Mouse (Mus musculus) liver, postnatal 0 days (tissue): ENCODE results near the gene Kirrel3. TPM values are rescaled to one million over a fixed set of nuclear protein-coding genes. Genes with fewer than 3 reads are reported as not detected.

Source experiments
- ATAC-seq: fragments of 200-750 bp; cut with Nextera tagmentation; 2 replicates; pipeline ENCODE4 v1.8.0; 2017; ENCODE audit warnings: mild to moderate bottlenecking, moderate library complexity
- DNase-seq: peaks from one replicate; pipeline ENCODE4 v3.0.0-alpha.2; 2016
- H3K27ac ChIP-seq: fragments of 300-500 bp; sonication (generic); 2 replicates; pipeline ENCODE4 v1.5.1; 2014; ENCODE audit warnings: antibody characterized with exemption, moderate library complexity, mild to moderate bottlenecking, low read depth
- H3K27me3 ChIP-seq: fragments of 300-500 bp; sonication (generic); 2 replicates; pipeline ENCODE4 v1.6.1; 2014; ENCODE audit warnings: low read length, control low read depth, mixed read lengths; ENCODE audit not compliant: insufficient read depth
- H3K36me3 ChIP-seq: fragments of 300-500 bp; sonication (generic); replicated peaks from 2 replicates; pipeline ENCODE4 v1.6.1; 2014; ENCODE audit warnings: mild to moderate bottlenecking, control low read depth, low read length, moderate library complexity, mixed read lengths; ENCODE audit not compliant: insufficient read depth
- H3K4me1 ChIP-seq: fragments of 300-500 bp; sonication (generic); 2 replicates; pipeline ENCODE4 v1.6.1; 2014; ENCODE audit warnings: antibody characterized with exemption, mild to moderate bottlenecking, control low read depth; ENCODE audit not compliant: insufficient read depth
- H3K4me2 ChIP-seq: fragments of 300-500 bp; sonication (generic); 2 replicates; pipeline ENCODE4 v1.6.1; 2014; ENCODE audit warnings: low read depth, mild to moderate bottlenecking, low read length, moderate library complexity, mixed read lengths
- H3K4me3 ChIP-seq: fragments of 300-500 bp; sonication (generic); 2 replicates; pipeline ENCODE4 v1.5.1; 2014; ENCODE audit warnings: low read depth, low read length
- H3K9ac ChIP-seq: fragments of 300-500 bp; sonication (generic); replicated peaks from 2 replicates; pipeline ENCODE4 v1.6.1; 2014; ENCODE audit warnings: mild to moderate bottlenecking, moderate library complexity
- H3K9me3 ChIP-seq: fragments of 300-500 bp; sonication (generic); 2 replicates; pipeline ENCODE4 v1.6.1; 2016; ENCODE audit warnings: mild to moderate bottlenecking, control low read depth, low read length, mixed read lengths
- CTCF ChIP-seq: sonication (generic); IDR thresholded peaks from 2 replicates; pipeline ENCODE4 v1.5.1; 2016; ENCODE audit warnings: antibody characterized with exemption, low read depth
- EP300 ChIP-seq: IDR thresholded peaks from 2 replicates; pipeline ENCODE4 v1.6.1; 2016; ENCODE audit warnings: antibody characterized with exemption, low read depth, mild to moderate bottlenecking
- WGBS: fragments of 180-500 bp; shearing (Covaris S2); extraction: QIAGEN DNeasy Blood & Tissue Kit; methylation state at CpG from one replicate; pipeline ENCODE4 v1.1.7; 2014; ENCODE audit not compliant: insufficient replicate concordance; 5-methylcytosine and 5-hydroxymethylcytosine counted together
- polyA plus RNA-seq: library from polyadenylated mRNA; unstranded; fragments of >200 nt; fragmentation: Nextera tagmentation; extraction: Ambion mirVana; gene quantifications from 2 replicates; pipeline ENCODE4 v1.2.1, GENCODE M21; 2015

Kirrel3 gene
- polyA plus RNA-seq, 1 experiment from 2014 or later = 0.07 TPM

DNA sequence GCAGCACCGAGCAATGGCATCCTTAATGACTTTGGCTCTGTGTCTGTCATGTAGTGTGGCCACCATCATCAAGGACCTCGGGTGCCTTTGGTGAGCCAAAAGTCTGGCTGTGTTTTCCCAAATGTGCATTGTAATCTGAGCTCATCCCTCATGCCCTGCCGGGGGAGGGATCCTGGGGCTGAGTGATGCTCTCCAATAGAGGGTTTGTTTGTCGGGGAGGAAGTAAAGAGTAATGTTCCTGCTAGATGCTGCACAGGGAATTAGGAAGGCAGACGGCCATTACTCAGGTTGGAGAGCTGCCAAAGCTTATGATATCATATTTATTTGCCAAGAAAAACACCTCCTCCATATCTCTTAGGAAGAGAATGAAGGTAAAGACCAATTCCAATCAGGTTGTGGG lies 401.1 kb downstream of the Kirrel3 start:
- Histone ChIP-seq H3K4me1 (no peaks in the 10 kb centered on the region), H3K4me3 (no peak overlapping the region), H3K9ac (no peak overlapping the region), H3K27ac (no peak overlapping the region), H3K4me2 (no peak overlapping the region), H3K27me3 (no peaks in the 10 kb centered on the region), H3K36me3 (no peaks in the 10 kb centered on the region), H3K9me3 (no peaks in the 10 kb centered on the region)
- no peak for DNase-seq
- TF ChIP-seq CTCF = no peak
- TF ChIP-seq EP300 = no peak
- no peak for ATAC-seq
- whole genome bisulfite sequencing = 46% methylated on average over 5 of the region's 5 CpGs

DNA sequence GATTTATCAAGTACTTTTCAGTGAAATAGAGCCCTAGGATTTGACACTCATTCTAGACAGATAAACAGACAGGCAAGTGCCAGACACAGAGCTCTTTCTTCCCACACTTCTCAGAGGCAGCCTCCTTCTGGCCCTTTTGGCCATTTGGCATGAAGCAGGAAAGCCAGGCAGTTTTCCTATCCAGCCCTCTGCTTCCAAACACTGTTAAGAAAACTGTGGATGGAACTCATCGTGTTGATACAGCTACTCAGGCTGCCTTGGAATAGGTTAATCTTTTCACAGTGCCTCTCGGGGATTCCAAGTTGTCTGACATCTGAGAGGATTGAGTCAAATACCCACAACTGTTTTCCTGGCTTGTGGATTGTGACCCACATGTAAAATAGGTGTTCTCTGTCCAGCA lies 401.5 kb downstream of the Kirrel3 start:
- Histone ChIP-seq H3K36me3 (no peaks in the 10 kb centered on the region), H3K4me2 (no peak overlapping the region), H3K4me1 (no peaks in the 10 kb centered on the region), H3K27me3 (no peaks in the 10 kb centered on the region), H3K9ac (no peak overlapping the region), H3K4me3 (no peak overlapping the region), H3K27ac (no peak overlapping the region), H3K9me3 (no peaks in the 10 kb centered on the region)
- TF ChIP-seq EP300 (no peak), CTCF (no peak)
- DNase-seq = no peak
- WGBS = 28% methylated on average over 2 of the region's 2 CpGs
- no peak for ATAC-seq

- Histone ChIP-seq H3K4me1 (no peaks in the 10 kb centered on the region), H3K27me3 (no peaks in the 10 kb centered on the region), H3K27ac (no peak overlapping the region), H3K36me3 (no peaks in the 10 kb centered on the region), H3K9me3 (no peaks in the 10 kb centered on the region), H3K4me2 (no peak overlapping the region), H3K4me3 (no peak overlapping the region), H3K9ac (no peak overlapping the region)
- ATAC-seq (no peak), DNase-seq (no peak)
- TF ChIP-seq EP300 (no peak), CTCF (no peak)
- WGBS = 62% methylated on average over 2 of the region's 2 CpGs
These were observed 402.6 kb downstream of the Kirrel3 start for GRCm38 (mm10) chr9:34888298-34888697.

DNA sequence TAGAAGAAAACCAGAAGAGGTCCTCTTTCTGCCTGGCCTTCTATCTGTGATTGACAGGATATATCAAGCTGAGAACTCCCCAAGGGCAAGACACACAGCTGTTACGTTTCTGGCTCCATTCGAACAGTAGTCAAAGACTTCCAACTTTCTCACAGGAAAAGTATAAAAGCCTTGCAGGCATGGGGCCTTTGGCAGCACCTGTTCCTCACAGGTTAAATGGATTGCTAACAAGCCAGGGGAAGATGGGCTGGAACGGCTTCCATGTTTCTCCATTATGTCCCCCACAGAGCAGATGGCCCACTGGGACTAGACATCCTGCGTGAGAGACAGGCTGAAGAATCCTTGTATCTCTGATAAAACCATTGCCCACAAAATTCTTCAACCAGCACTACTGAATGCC lies 415.5 kb downstream of the Kirrel3 start:
- no peak overlapping the region for H3K9ac ChIP-seq
- no peak for TF ChIP-seq CTCF
- no peak for TF ChIP-seq EP300
- no peaks in the 10 kb centered on the region for H3K27me3 ChIP-seq
- no peak overlapping the region for H3K27ac ChIP-seq
- no peak for ATAC-seq
- no peaks in the 10 kb centered on the region for H3K9me3 ChIP-seq
- H3K4me2 ChIP-seq = no peak overlapping the region
- H3K4me3 ChIP-seq = no peak overlapping the region
- H3K36me3 ChIP-seq = no peaks in the 10 kb centered on the region
- H3K4me1 ChIP-seq = no peaks in the 10 kb centered on the region
- no peak for DNase-seq
- 80% methylated on average over 4 of the region's 4 CpGs for WGBS

DNA sequence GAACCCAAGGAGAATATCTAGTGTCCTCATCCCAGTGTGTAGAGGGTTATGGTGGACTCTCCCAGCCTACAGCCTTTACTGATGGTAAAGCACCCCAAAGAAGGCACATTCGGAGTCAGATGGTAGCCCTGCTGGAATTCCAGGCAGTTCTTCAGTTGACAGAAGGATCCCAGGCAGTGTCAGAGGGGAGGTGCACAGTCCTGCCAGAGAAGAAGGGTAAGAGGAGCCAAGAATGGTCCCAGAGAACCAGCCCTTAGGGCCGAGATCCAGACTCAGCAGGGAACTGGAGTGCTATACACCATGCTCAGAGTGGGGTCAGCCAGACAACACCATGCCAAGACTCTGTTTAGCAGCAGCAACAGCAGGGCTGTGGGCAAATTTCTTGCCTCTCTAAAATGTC lies 416.2 kb downstream of the Kirrel3 start:
- H3K4me2 ChIP-seq = no peak overlapping the region
- no peaks in the 10 kb centered on the region for H3K9me3 ChIP-seq
- TF ChIP-seq EP300 (no peak), CTCF (no peak)
- no peak for DNase-seq
- H3K9ac ChIP-seq = no peak overlapping the region
- H3K4me3 ChIP-seq = no peak overlapping the region
- no peaks in the 10 kb centered on the region for H3K36me3 ChIP-seq
- 49% methylated on average over 2 of the region's 2 CpGs for WGBS
- no peak for ATAC-seq
- H3K27ac ChIP-seq = no peak overlapping the region
- no peaks in the 10 kb centered on the region for H3K4me1 ChIP-seq
- H3K27me3 ChIP-seq = no peaks in the 10 kb centered on the region

DNA sequence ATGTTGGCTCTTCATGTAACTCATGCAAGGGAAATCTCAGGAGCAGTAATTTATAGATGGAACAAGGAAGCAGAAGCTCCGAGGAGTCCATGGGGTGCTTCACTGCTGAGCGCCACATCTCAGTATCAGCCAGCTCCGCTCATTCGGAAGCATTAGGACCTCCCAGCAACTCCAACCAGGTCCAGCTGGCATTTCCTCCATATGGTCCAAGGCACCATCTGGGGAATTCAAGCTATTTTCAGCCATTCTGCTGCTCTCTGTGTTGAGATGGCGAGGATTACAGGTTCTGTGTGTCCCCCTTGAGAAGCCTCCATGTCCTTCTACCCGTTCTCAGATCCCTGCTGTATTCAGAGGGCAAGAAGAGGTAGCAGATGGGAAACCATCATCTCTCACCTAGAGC lies 419.5 kb downstream of the Kirrel3 start:
- no peak overlapping the region for H3K4me3 ChIP-seq
- WGBS = 64% methylated on average over 6 of the region's 6 CpGs

DNA sequence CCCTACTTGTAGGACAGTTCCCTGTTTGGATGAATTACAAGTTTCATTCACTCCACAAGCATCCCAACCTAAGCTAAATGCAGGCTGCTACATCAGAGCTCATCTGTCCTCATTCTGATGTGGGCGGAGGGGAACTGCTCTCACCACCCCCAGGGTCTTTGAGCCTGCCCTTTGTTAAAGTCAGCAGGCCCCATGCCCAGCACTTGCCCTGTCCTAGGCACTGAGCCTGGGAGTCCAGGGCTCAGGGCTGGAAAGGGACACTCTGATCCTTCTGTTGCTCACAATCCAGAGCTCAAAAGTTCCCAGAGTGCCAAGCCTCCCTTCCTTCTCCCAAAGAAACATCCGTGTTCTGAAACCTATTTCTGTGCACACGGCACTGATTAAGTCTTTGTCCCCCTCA lies 422.3 kb downstream of the Kirrel3 start:
- H3K27ac ChIP-seq = no peak overlapping the region
- 66% methylated on average over 3 of the region's 3 CpGs for WGBS

More for the DNA sequence above, 419.5 kb downstream of the Kirrel3 start:
- no peak for TF ChIP-seq EP300
- no peak for TF ChIP-seq CTCF
- H3K27ac ChIP-seq = no peak overlapping the region
- DNase-seq = no peak
- H3K36me3 ChIP-seq = no peaks in the 10 kb centered on the region
- no peak overlapping the region for H3K9ac ChIP-seq
- H3K27me3 ChIP-seq = no peaks in the 10 kb centered on the region
- no peaks in the 10 kb centered on the region for H3K9me3 ChIP-seq
- ATAC-seq = no peak
- no peak overlapping the region for H3K4me2 ChIP-seq
- no peaks in the 10 kb centered on the region for H3K4me1 ChIP-seq

More for the DNA sequence above, 422.3 kb downstream of the Kirrel3 start:
- ATAC-seq (no peak), DNase-seq (no peak)
- Histone ChIP-seq H3K9ac (no peak overlapping the region), H3K4me3 (no peak overlapping the region), H3K36me3 (no peaks in the 10 kb centered on the region), H3K9me3 (no peaks in the 10 kb centered on the region), H3K27me3 (no peaks in the 10 kb centered on the region), H3K4me2 (no peak overlapping the region), H3K4me1 (no peaks in the 10 kb centered on the region)
- TF ChIP-seq CTCF = no peak
